Comparison of ENCODE assay signal across 19 mouse cellular contexts in genomic region chr2:162504850-162505249, GRCm38 (mm10).
A peak's percentile ranks its signal among the peaks of the same experiment; 100 is the strongest.
DNase-seq lines count a peak whose midpoint lies in the region; ATAC-seq and TF ChIP-seq lines count a peak whose summit lies in the region.
"Had no signal": no experiment of that assay in that cellular context is flagged by ENCODE, and none has a peak within 500 bp of the region (broad histone marks: within the 10 kb centered on the region; RNA-seq: fewer than 3 reads in every experiment).

No protein-coding gene starts in this region.

- no peaks in the 10 kb centered on the region for H3K36me3 ChIP-seq in hindbrain, embryonic 15.5 days
- no peaks in the 10 kb centered on the region for H3K36me3 ChIP-seq in hindbrain, embryonic 10.5 days
- no peaks in the 10 kb centered on the region for H3K36me3 ChIP-seq in kidney, embryonic 16.5 days (ENCODE audit: insufficient read depth, low read length)
- no peaks in the 10 kb centered on the region for H3K36me3 ChIP-seq in midbrain, postnatal 0 days (ENCODE audit: insufficient read depth, low read length)
- no peaks in the 10 kb centered on the region for H3K36me3 ChIP-seq in midbrain, embryonic 14.5 days (ENCODE audit: control insufficient read depth, insufficient read depth, low read length)
- H3K36me3 ChIP-seq: embryonic facial prominence, embryonic 13.5 days; forebrain, embryonic 12.5 days; heart, embryonic 13.5 days had no signal

- TF ChIP-seq CTCF in midbrain, postnatal 0 days (IDR thresholded peaks at IDR 0.05), result no peak

- WGBS in hindbrain, embryonic 15.5 days, result 29% methylated on average over 4 of the region's 4 CpGs
- 39% methylated on average over 4 of the region's 4 CpGs for WGBS in hindbrain, embryonic 10.5 days
- WGBS in kidney, embryonic 16.5 days, result 31% methylated on average over 4 of the region's 4 CpGs
- 57% methylated on average over 4 of the region's 4 CpGs for WGBS in midbrain, postnatal 0 days
- WGBS in midbrain, embryonic 14.5 days, result 42% methylated on average over 4 of the region's 4 CpGs

- H3K4me3 ChIP-seq in hindbrain, embryonic 15.5 days, result no peak overlapping the region
- no peak overlapping the region for H3K4me3 ChIP-seq in hindbrain, embryonic 10.5 days
- no peak overlapping the region for H3K4me3 ChIP-seq in kidney, embryonic 16.5 days (ENCODE audit: low read length)
- H3K4me3 ChIP-seq in midbrain, postnatal 0 days (ENCODE audit: low read depth, low read length), result no peak overlapping the region
- H3K4me3 ChIP-seq in midbrain, embryonic 14.5 days (replicated peaks; ENCODE audit: low read depth, low read length), result no peak overlapping the region
- H3K4me3 ChIP-seq: embryonic facial prominence, embryonic 13.5 days; forebrain, embryonic 12.5 days; heart, embryonic 13.5 days had no signal

- no peak overlapping the region for H3K4me2 ChIP-seq in hindbrain, embryonic 15.5 days
- H3K4me2 ChIP-seq in kidney, embryonic 16.5 days (replicated peaks; ENCODE audit: low read depth, low read length), result no peak overlapping the region
- H3K4me2 ChIP-seq in midbrain, postnatal 0 days (ENCODE audit: low read depth, low read length, poor library complexity, severe bottlenecking), result no peak overlapping the region
- no peak overlapping the region for H3K4me2 ChIP-seq in midbrain, embryonic 14.5 days (ENCODE audit: low read length)
- H3K4me2 ChIP-seq: embryonic facial prominence, embryonic 13.5 days; forebrain, embryonic 12.5 days; heart, embryonic 13.5 days had no signal

- H3K9ac ChIP-seq in hindbrain, embryonic 15.5 days, result no peak overlapping the region
- H3K9ac ChIP-seq in kidney, embryonic 16.5 days (replicated peaks; ENCODE audit: low read length), result no peak overlapping the region
- H3K9ac ChIP-seq in midbrain, postnatal 0 days (replicated peaks; ENCODE audit: low read length, poor library complexity, severe bottlenecking), result no peak overlapping the region
- no peak overlapping the region for H3K9ac ChIP-seq in midbrain, embryonic 14.5 days (replicated peaks; ENCODE audit: low read length)
- H3K9ac ChIP-seq: embryonic facial prominence, embryonic 13.5 days; forebrain, embryonic 12.5 days; heart, embryonic 13.5 days had no signal

- intact Hi-C loops in heart, postnatal 14 days (cut with DNase I), result no loop called here

- peak; percentile 59 for DNase-seq in heart, adult 11 months
- no peak for DNase-seq in heart, postnatal 14 days
- DNase-seq in hindbrain, embryonic 10.5 days (ENCODE audit: low spot score), result no peak
- DNase-seq in kidney, adult 18-20 months, result no peak
- peak; percentile 22 for DNase-seq in midbrain, postnatal 0 days (ENCODE audit: low spot score)
- DNase-seq in midbrain, embryonic 14.5 days, result no peak
- DNase-seq: adrenal gland, postnatal 10 days; cerebellum, adult 11 months; cerebellum, adult 8-10 months; cerebellum, postnatal 14 days; gastrocnemius, postnatal 10 days; heart, postnatal 4 days had no signal

- H3K27ac ChIP-seq in hindbrain, embryonic 15.5 days (replicated peaks), result no peak overlapping the region
- no peak overlapping the region for H3K27ac ChIP-seq in hindbrain, embryonic 10.5 days
- no peak overlapping the region for H3K27ac ChIP-seq in kidney, embryonic 16.5 days (ENCODE audit: low read length)
- no peak overlapping the region for H3K27ac ChIP-seq in midbrain, postnatal 0 days (ENCODE audit: low read depth, low read length)
- H3K27ac ChIP-seq in midbrain, embryonic 14.5 days (replicated peaks; ENCODE audit: low read depth, low read length), result no peak overlapping the region
- H3K27ac ChIP-seq: embryonic facial prominence, embryonic 13.5 days; forebrain, embryonic 12.5 days; heart, embryonic 13.5 days had no signal

- H3K4me1 ChIP-seq in hindbrain, embryonic 15.5 days (replicated peaks), result peaks cover 12% of the 10 kb centered on the region; the same call in 1 of the 2 replicates
- peaks cover 37% of the 10 kb centered on the region for H3K4me1 ChIP-seq in hindbrain, embryonic 10.5 days (replicated peaks)
- H3K4me1 ChIP-seq in kidney, embryonic 16.5 days (ENCODE audit: insufficient read depth, low read length), result peaks cover 9% of the 10 kb centered on the region; the same call in 1 of the 2 replicates
- no peaks in the 10 kb centered on the region for H3K4me1 ChIP-seq in midbrain, postnatal 0 days (ENCODE audit: insufficient read depth, low read length)
- peaks cover 13% of the 10 kb centered on the region; the same call in 1 of the 2 replicates for H3K4me1 ChIP-seq in midbrain, embryonic 14.5 days (ENCODE audit: control insufficient read depth, insufficient read depth, low read length)
- H3K4me1 ChIP-seq: embryonic facial prominence, embryonic 13.5 days; heart, embryonic 13.5 days had no signal

- 0 out of 2 replicates have a peak, but pooled peaks have one; percentile 38 for ATAC-seq in hindbrain, embryonic 15.5 days (ENCODE audit: low FRiP score, low read depth)
- ATAC-seq in kidney, embryonic 16.5 days (ENCODE audit: low FRiP score, low TSS enrichment), result peak; percentile 86
- no peak for ATAC-seq in midbrain, postnatal 0 days (ENCODE audit: low FRiP score)
- ATAC-seq in midbrain, embryonic 14.5 days (ENCODE audit: low FRiP score, low TSS enrichment), result no peak
- ATAC-seq: forebrain, embryonic 16.5 days; inflammation-experienced regulatory T-cells, adult 6 months had no signal

- no peaks in the 10 kb centered on the region for H3K9me3 ChIP-seq in hindbrain, embryonic 15.5 days
- H3K9me3 ChIP-seq in hindbrain, embryonic 10.5 days, result no peaks in the 10 kb centered on the region
- H3K9me3 ChIP-seq in kidney, embryonic 16.5 days (ENCODE audit: low read length), result no peaks in the 10 kb centered on the region
- no peaks in the 10 kb centered on the region for H3K9me3 ChIP-seq in midbrain, postnatal 0 days (ENCODE audit: low read length)
- no peaks in the 10 kb centered on the region for H3K9me3 ChIP-seq in midbrain, embryonic 14.5 days (ENCODE audit: control insufficient read depth, low read length)
- H3K9me3 ChIP-seq: embryonic facial prominence, embryonic 13.5 days; forebrain, embryonic 12.5 days; heart, embryonic 13.5 days had no signal

- no peaks in the 10 kb centered on the region for H3K27me3 ChIP-seq in hindbrain, embryonic 15.5 days
- no peaks in the 10 kb centered on the region for H3K27me3 ChIP-seq in hindbrain, embryonic 10.5 days (ENCODE audit: insufficient read depth, poor library complexity, severe bottlenecking)
- H3K27me3 ChIP-seq in kidney, embryonic 16.5 days (ENCODE audit: insufficient read depth, low read length), result 0 out of 2 replicates have a peak, but pooled peaks cover 3% of the 10 kb centered on the region
- no peaks in the 10 kb centered on the region for H3K27me3 ChIP-seq in midbrain, postnatal 0 days (ENCODE audit: insufficient read depth, low read length)
- no peaks in the 10 kb centered on the region for H3K27me3 ChIP-seq in midbrain, embryonic 14.5 days (ENCODE audit: control insufficient read depth, insufficient read depth, low read length)
- H3K27me3 ChIP-seq: embryonic facial prominence, embryonic 13.5 days; forebrain, embryonic 12.5 days; heart, embryonic 13.5 days had no signal

Comparison
In these comparisons a context has a peak if more than half of its experiments do, and no peak if none do; other contexts are left out.
1. DNase-seq: peak in heart, adult 11 months (single experiment) and midbrain, postnatal 0 days (single experiment); none in heart, postnatal 14 days (0 of 2), hindbrain, embryonic 10.5 days (single experiment), kidney, adult 18-20 months (single experiment) and midbrain, embryonic 14.5 days (single experiment).
2. ATAC-seq: peak in hindbrain, embryonic 15.5 days (single experiment) and kidney, embryonic 16.5 days (single experiment); none in midbrain, postnatal 0 days (single experiment) and midbrain, embryonic 14.5 days (single experiment).